Mouse (Mus musculus): Measurements from ENCODE around the gene Grb7.

DNA sequence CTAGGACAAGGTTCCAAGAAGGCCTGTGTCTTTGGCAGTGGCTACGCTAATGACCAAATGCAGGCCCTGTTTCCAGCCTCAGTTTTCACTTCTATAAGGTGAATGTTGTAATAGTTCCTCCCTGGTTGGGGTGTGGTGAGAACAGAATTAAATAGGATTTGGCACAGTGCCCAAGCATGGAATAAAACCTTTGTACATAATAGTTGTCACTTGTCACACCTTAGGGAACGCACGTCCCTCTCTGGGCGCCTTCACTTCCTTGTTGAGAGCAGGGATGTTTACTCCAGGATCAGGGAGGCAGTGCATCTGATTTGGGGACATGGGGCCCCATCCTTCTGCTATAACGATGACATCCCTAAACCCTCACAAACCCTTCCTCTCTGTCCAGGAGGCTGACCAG lies 17.8 kb upstream of the Grb7 start:
- TF ChIP-seq POLR2A (IDR thresholded peaks at IDR 0.05; ENCODE audit: extremely low read depth, insufficient read depth, low read length): no peak
- no peak for TF ChIP-seq CTCF (IDR thresholded peaks at IDR 0.05; ENCODE audit: low read depth, low read length)
